Mouse (Mus musculus) macrophage (primary cell): ENCODE measurements around the gene Ifna6. TPM values are rescaled to one million over a fixed set of nuclear protein-coding genes. Genes with fewer than 3 reads are reported as not detected.
A peak's percentile ranks its signal among the peaks of the same experiment; 100 is the strongest.

Experiments
- H3K27ac ChIP-seq: fragments of 350-480 bp; formaldehyde crosslinking; 2 replicates; pipeline ENCODE4 v1.9.0; 2021
- H3K36me3 ChIP-seq: fragments of 350-480 bp; formaldehyde crosslinking; 2 replicates; pipeline ENCODE4 v1.9.0; 2021; ENCODE audit errors: inconsistent target
- H3K4me3 ChIP-seq: fragments of 350-480 bp; formaldehyde crosslinking; 2 replicates; pipeline ENCODE4 v1.9.0; 2021; ENCODE audit errors: inconsistent target
- H3K79me2 ChIP-seq: fragments of 350-480 bp; formaldehyde crosslinking; 2 replicates; pipeline ENCODE4 v1.9.0; 2021; ENCODE audit errors: inconsistent target
- WGBS: methylation state at CpG from one replicate; pipeline ENCODE4 v1.1.7; 2026; ENCODE audit warnings: inconsistent platforms; ENCODE audit not compliant: missing documents; 5-methylcytosine and 5-hydroxymethylcytosine counted together
- polyA plus RNA-seq: library from polyadenylated mRNA; stranded (reverse); fragments of 250-400 nt; gene quantifications from 3 replicates; pipeline ENCODE4 v1.2.4, GENCODE M21; 2018; ENCODE audit warnings: inconsistent platforms

The Ifna6 gene
- polyA plus RNA-seq, 1 experiment from 2014 or later = not detected

- no peak overlapping the region for H3K27ac ChIP-seq
- no peaks in the 10 kb centered on the region for H3K79me2 ChIP-seq
- H3K36me3 ChIP-seq = no peaks in the 10 kb centered on the region
- H3K4me3 ChIP-seq = peak overlapping the region; percentile 54
- 14% methylated on average over 22 of the region's 31 CpGs for WGBS
Observed at GRCm38 (mm10) chr4:88867926-88868911, 41.0 kb downstream of the Ifna6 start.

GRCm38 (mm10) chr4:88872691-88873090 lies 45.5 kb downstream of the Ifna6 start:
- Histone ChIP-seq H3K27ac (no peak overlapping the region), H3K79me2 (no peaks in the 10 kb centered on the region), H3K4me3 (no peak overlapping the region), H3K36me3 (no peaks in the 10 kb centered on the region)
- WGBS = 0% methylated on average over 2 of the region's 2 CpGs

DNA sequence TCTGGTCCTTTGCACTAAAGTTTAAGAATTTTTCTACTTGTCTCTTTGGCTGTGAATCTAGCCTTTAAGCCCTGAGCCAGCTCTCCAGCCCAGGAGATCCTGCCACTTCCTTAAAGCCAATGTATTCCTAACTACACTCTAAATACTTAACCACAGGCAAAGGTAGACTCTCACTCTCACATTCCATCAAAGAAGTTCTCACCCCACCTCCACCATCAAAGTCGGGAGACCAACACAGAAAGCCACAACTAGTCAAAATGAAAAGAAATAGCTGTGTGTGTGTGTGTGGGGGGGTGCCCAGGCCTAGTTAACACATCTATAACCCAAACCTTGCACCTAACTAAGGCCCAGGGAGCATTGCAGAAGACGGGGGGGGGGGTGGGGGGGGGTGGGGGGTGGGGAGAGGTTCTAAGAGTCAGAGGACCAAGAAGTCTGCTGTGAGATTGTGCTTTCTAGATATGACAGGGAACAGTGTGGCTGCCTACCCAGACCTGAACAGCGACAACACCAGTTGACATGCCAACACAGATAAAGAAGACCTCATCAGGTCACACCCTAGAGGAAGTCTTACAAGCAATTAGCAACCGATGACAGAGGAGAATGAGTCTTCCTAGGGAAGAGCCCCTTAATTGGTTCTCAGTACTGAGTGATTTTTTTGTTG lies 48.3 kb downstream of the Ifna6 start:
- Histone ChIP-seq H3K36me3 (no peaks in the 10 kb centered on the region), H3K27ac (no peak overlapping the region), H3K79me2 (no peaks in the 10 kb centered on the region), H3K4me3 (no peak overlapping the region)
- WGBS = 95% methylated on average over 2 of the region's 4 CpGs

DNA sequence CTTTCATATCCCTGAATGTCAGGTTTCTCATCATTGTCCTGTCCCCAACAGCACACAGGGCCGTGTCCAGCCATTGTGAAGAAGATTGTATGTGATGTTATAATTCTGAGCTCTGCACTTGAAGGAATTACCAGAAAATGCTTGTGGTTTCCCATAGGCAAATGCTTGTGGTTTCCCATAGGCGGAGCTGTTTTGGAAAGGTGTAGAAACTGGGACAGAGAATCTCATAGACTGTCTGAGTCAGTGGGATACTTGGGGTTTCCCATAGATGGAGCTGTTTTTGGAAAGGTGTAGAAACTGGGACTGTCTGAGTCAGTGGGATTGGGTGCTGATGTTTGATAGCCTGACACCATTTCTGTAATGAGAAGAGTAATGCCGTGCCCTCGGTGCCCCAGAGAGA lies 49.3 kb downstream of the Ifna6 start:
- H3K4me3 ChIP-seq = no peak overlapping the region
- 81% methylated on average over 4 of the region's 4 CpGs for WGBS
- no peaks in the 10 kb centered on the region for H3K36me3 ChIP-seq
- H3K27ac ChIP-seq = no peak overlapping the region
- H3K79me2 ChIP-seq = no peaks in the 10 kb centered on the region

Other genes starting within 250 kb of the Ifna6 start
- gene Ifna9, start 235.0 kb upstream of the Ifna6 start, polyA plus RNA-seq = not detected in 3 replicates
- not detected in 3 replicates for gene Ifna12, start 224.0 kb upstream of the Ifna6 start, polyA plus RNA-seq
- not detected in 3 replicates for gene C87499, start 193.0 kb upstream of the Ifna6 start, polyA plus RNA-seq
- gene Ifna13, start 183.0 kb upstream of the Ifna6 start, polyA plus RNA-seq = not detected in 3 replicates
- not detected in 3 replicates for gene Ifna16, start 150.5 kb upstream of the Ifna6 start, polyA plus RNA-seq
- gene Ifna2, start 143.5 kb upstream of the Ifna6 start, polyA plus RNA-seq = not detected in 3 replicates
- not detected in 3 replicates for gene Ifnab, start 136.1 kb upstream of the Ifna6 start, polyA plus RNA-seq
- gene Gm26566, start 105.6 kb upstream of the Ifna6 start, polyA plus RNA-seq = 0.47 TPM in 1 of 3 replicates, not detected in the others
- gene Klhl9, start 105.0 kb upstream of the Ifna6 start, polyA plus RNA-seq = 50.3 to 101 TPM (median 75.4 TPM) in 3 replicates
- not detected in 3 replicates for gene Gm13271, start 72.5 kb upstream of the Ifna6 start, polyA plus RNA-seq
- not detected in 3 replicates for gene Gm13283, start 67.3 kb upstream of the Ifna6 start, polyA plus RNA-seq
- gene Gm13290, start 53.6 kb upstream of the Ifna6 start, polyA plus RNA-seq = not detected in 3 replicates
- gene Gm13289, start 50.5 kb upstream of the Ifna6 start, polyA plus RNA-seq = not detected in 3 replicates
- not detected in 3 replicates for gene Gm13272, start 47.6 kb upstream of the Ifna6 start, polyA plus RNA-seq
- gene Ifnz, start 45.3 kb upstream of the Ifna6 start, polyA plus RNA-seq = not detected in 3 replicates
- not detected in 3 replicates for gene Gm13276, start 41.7 kb upstream of the Ifna6 start, polyA plus RNA-seq
- not detected in 3 replicates for gene Gm13277, start 38.8 kb upstream of the Ifna6 start, polyA plus RNA-seq
- not detected in 3 replicates for gene Gm13278, start 35.9 kb upstream of the Ifna6 start, polyA plus RNA-seq
- not detected in 3 replicates for gene Gm13275, start 32.9 kb upstream of the Ifna6 start, polyA plus RNA-seq
- not detected in 3 replicates for gene Gm13279, start 30.0 kb upstream of the Ifna6 start, polyA plus RNA-seq
- not detected in 3 replicates for gene Gm13285, start 27.8 kb upstream of the Ifna6 start, polyA plus RNA-seq
- gene Gm13287, start 24.2 kb upstream of the Ifna6 start, polyA plus RNA-seq = not detected in 3 replicates
- gene Gm13288, start 21.9 kb upstream of the Ifna6 start, polyA plus RNA-seq = not detected in 3 replicates
- not detected in 3 replicates for gene Ifna7, start 11.2 kb upstream of the Ifna6 start, polyA plus RNA-seq
- not detected in 3 replicates for gene Ifna11, start 7.5 kb upstream of the Ifna6 start, polyA plus RNA-seq
- gene Ifna5, start 8.1 kb downstream of the Ifna6 start, polyA plus RNA-seq = not detected in 3 replicates
- gene Ifna4, start 14.4 kb downstream of the Ifna6 start, polyA plus RNA-seq = not detected in 3 replicates
- not detected in 3 replicates for gene Ifna1, start 22.7 kb downstream of the Ifna6 start, polyA plus RNA-seq
- gene Ifne, start 52.8 kb downstream of the Ifna6 start, polyA plus RNA-seq = not detected in 3 replicates